ENCODE assay signal across 8 mouse cellular contexts in the genomic region with DNA sequence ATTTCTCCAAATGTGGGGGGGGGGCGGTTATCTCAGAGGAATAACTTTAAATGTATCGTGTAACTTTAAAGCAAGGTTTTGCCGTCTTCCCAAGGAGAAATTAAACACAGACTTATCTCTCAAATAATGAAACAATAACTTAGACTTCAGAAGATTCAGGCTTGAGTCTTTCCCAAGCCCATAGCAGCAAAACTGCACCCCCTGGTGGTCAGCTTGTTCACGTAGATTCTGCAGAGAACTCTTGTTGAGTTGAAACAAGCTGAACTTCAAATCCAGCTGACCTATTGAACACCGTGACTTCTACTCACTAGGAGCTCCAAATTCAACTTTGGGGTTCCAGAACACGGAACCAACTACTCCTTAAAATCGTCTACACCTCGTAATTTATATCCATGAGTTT. TPM values are rescaled to one million over a fixed set of nuclear protein-coding genes. Genes with fewer than 3 reads are reported as not detected.
DNase-seq lines count a peak whose midpoint lies in the region; ATAC-seq and TF ChIP-seq lines count a peak whose summit lies in the region.

No protein-coding gene starts in this region.

- TF ChIP-seq POLR2A in embryonic fibroblast, embryonic 13.5 days (IDR thresholded peaks at IDR 0.05; ENCODE audit: low read depth, low read length), result no peak

- no peak for ATAC-seq in hindbrain, embryonic 12.5 days (ENCODE audit: low FRiP score)
- no peak for ATAC-seq in limb, embryonic 11.5 days (ENCODE audit: insufficient number of reproducible peaks, low FRiP score, low TSS enrichment, low read depth)

- peaks cover 21% of the 10 kb centered on the region; the same call in 1 of the 2 replicates for H3K4me1 ChIP-seq in hindbrain, embryonic 10.5 days (replicated peaks)
- H3K4me1 ChIP-seq in hindbrain, embryonic 12.5 days, result 0 out of 2 replicates have a peak, but pooled peaks cover 9% of the 10 kb centered on the region
- no peaks in the 10 kb centered on the region for H3K4me1 ChIP-seq in embryonic fibroblast, embryonic 13.5 days (ENCODE audit: control insufficient read depth, insufficient read depth, low read length)
- H3K4me1 ChIP-seq in limb, embryonic 11.5 days (ENCODE audit: control insufficient read depth, insufficient read depth, low read length), result no peaks in the 10 kb centered on the region

- WGBS in hindbrain, embryonic 10.5 days, result 36% methylated on average over 8 of the region's 8 CpGs
- 34% methylated on average over 8 of the region's 8 CpGs for WGBS in hindbrain, embryonic 12.5 days
- 29% methylated on average over 8 of the region's 8 CpGs for WGBS in limb, embryonic 11.5 days

- peak; percentile 36; the same call in 1 of the 2 replicates for TF ChIP-seq CTCF in embryonic fibroblast, embryonic 13.5 days (IDR thresholded peaks at IDR 0.05; ENCODE audit: borderline replicate concordance, insufficient read depth, low read length)

- no peak overlapping the region for H3K4me2 ChIP-seq in hindbrain, embryonic 12.5 days (replicated peaks)
- H3K4me2 ChIP-seq in limb, embryonic 11.5 days (ENCODE audit: low read depth, severe bottlenecking), result no peak overlapping the region

- H3K36me3 ChIP-seq in hindbrain, embryonic 10.5 days, result no peaks in the 10 kb centered on the region
- H3K36me3 ChIP-seq in hindbrain, embryonic 12.5 days, result no peaks in the 10 kb centered on the region
- H3K36me3 ChIP-seq in limb, embryonic 11.5 days (ENCODE audit: control insufficient read depth, insufficient read depth, low read length), result no peaks in the 10 kb centered on the region

- H3K27me3 ChIP-seq in hindbrain, embryonic 10.5 days (ENCODE audit: insufficient read depth, poor library complexity, severe bottlenecking), result peaks cover 19% of the 10 kb centered on the region
- H3K27me3 ChIP-seq in hindbrain, embryonic 12.5 days, result peaks cover 11% of the 10 kb centered on the region
- 0 out of 2 replicates have a peak, but pooled peaks cover 4% of the 10 kb centered on the region for H3K27me3 ChIP-seq in limb, embryonic 11.5 days (ENCODE audit: control insufficient read depth, insufficient read depth, low read length)

- H3K9ac ChIP-seq in hindbrain, embryonic 12.5 days, result no peak overlapping the region
- no peak overlapping the region for H3K9ac ChIP-seq in limb, embryonic 11.5 days (ENCODE audit: low read length)

- H3K9me3 ChIP-seq in hindbrain, embryonic 10.5 days, result no peaks in the 10 kb centered on the region
- 0 out of 2 replicates have a peak, but pooled peaks cover 5% of the 10 kb centered on the region for H3K9me3 ChIP-seq in hindbrain, embryonic 12.5 days (replicated peaks)
- no peaks in the 10 kb centered on the region for H3K9me3 ChIP-seq in limb, embryonic 11.5 days (ENCODE audit: control insufficient read depth, low read length)

- no peak overlapping the region for H3K4me3 ChIP-seq in hindbrain, embryonic 10.5 days
- no peak overlapping the region for H3K4me3 ChIP-seq in hindbrain, embryonic 12.5 days
- H3K4me3 ChIP-seq in embryonic fibroblast, embryonic 13.5 days (ENCODE audit: insufficient read depth, low read length), result no peak overlapping the region
- no peak overlapping the region for H3K4me3 ChIP-seq in limb, embryonic 11.5 days (ENCODE audit: low read depth, low read length)

- no peak overlapping the region for H3K27ac ChIP-seq in hindbrain, embryonic 10.5 days
- H3K27ac ChIP-seq in hindbrain, embryonic 12.5 days, result no peak overlapping the region
- H3K27ac ChIP-seq in embryonic fibroblast, embryonic 13.5 days (ENCODE audit: insufficient read depth, low read length), result no peak overlapping the region
- no peak overlapping the region for H3K27ac ChIP-seq in limb, embryonic 11.5 days (replicated peaks; ENCODE audit: low read depth, low read length)

- DNase-seq in hindbrain, embryonic 10.5 days (ENCODE audit: low spot score), result peak; percentile 76
- DNase-seq in adrenal gland, postnatal 4 days (ENCODE audit: low spot score in 2 of 2), result peak; percentile 46 to 75
- peak; percentile 45 for DNase-seq in induced T-regulatory cell, adult 2 months (ENCODE audit: low read depth)
- DNase-seq in limb, embryonic 11.5 days (ENCODE audit: low spot score), result peak; percentile 85
- DNase-seq in retina, adult 2 months (ENCODE audit: low read depth, low spot score), result peak; percentile 52
- DNase-seq in thymus, postnatal 25 days, result peak; percentile 66

RNA-seq across cellular contexts. Expression of gene Slc2a13, which starts 1.4 kb away (rescaled TPM):
- polyA plus RNA-seq in hindbrain, embryonic 10.5 days (2016; fragmentation: Nextera tagmentation; extraction: Ambion mirVana), result 0.71 and 0.97 TPM in 2 replicates
- polyA plus RNA-seq in hindbrain, embryonic 12.5 days (2016; fragmentation: Nextera tagmentation; extraction: Ambion mirVana), result 3.0 and 3.3 TPM in 2 replicates
- 1 to 10 TPM; 7.0 to 8.8 TPM for total RNA-seq in adrenal gland, postnatal 4 days (2021)
- polyA plus RNA-seq in embryonic fibroblast, embryonic 13.5 days (2011; ENCODE audit: insufficient read length, low read depth, missing spikeins), result 4.2 and 4.6 TPM in 2 replicates
- 0.95 and 0.99 TPM in 2 replicates for polyA plus RNA-seq in limb, embryonic 11.5 days (2014; fragmentation: Nextera tagmentation; extraction: Ambion mirVana)
